Mouse (Mus musculus) lung, adult 18-20 months (tissue): ENCODE data around the gene Pign.

ENCODE experiments used
- DNase-seq, 2 experiments: peaks; one replicate each; pipeline ENCODE4 v3.0.0; 2022; ENCODE audit warnings: mixed read lengths in 2 of 2

Pign gene

GRCm38 (mm10) chr1:105663171-105663961 lies at the start of gene Pign, which contains the start of gene Relch:
Gene Pign (minus strand): TSS chr1:105663677.
Gene Relch (plus strand): TSS chr1:105663861.
- DNase-seq, result peak; percentile 99

DNA sequence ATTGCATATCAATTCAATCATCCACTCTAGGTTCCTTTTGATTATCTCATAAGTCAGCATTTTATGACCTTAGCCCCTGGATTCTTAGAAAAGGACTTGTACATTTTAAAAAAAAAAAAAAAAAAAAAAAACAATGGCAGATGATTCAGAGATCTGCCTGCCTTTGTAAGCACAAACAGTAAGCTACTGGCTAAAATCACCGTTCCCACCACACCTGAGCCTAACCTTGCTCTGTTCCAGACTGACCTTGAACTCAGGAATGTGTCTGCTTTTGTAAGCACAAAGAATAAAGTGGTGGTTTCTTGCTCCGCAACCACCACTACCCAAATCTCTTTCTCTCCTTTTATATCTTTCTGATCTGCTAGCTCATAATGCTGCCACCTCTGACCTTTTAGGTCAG lies 49.3 kb upstream of the Pign start:
- no peak for DNase-seq

- DNase-seq, result peak in 1 of 2 experiments; percentile 5
These were observed 47.8 kb upstream of the Pign start for GRCm38 (mm10) chr1:105711227-105711626.

- no peak for DNase-seq
These were observed 45.9 kb upstream of the Pign start for GRCm38 (mm10) chr1:105709415-105709814.

GRCm38 (mm10) chr1:105700984-105701530 lies 37.6 kb upstream of the Pign start:
- no peak for DNase-seq

DNA sequence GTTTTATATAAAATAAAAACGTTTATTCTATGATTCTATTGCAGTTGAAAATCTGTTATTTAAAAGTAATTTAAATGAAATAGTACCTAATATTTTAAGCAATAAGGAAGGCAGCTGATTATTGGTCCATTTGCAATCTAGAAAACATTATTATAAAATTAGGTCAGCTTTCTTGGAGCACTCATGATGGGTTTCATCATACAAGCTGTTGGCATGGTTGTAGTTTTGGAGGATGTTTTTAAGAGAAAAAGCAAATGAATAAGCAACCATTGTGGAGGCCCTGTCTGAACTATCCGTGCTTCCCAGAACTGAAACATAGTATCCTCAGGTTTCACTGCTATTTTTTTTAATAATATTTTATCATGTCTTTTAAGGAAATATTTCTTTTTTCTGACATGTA lies 32.1 kb upstream of the Pign start:
- no peak for DNase-seq

GRCm38 (mm10) chr1:105685501-105685900 lies 22.0 kb upstream of the Pign start:
- no peak for DNase-seq

- peak; percentile 17 to 30 for DNase-seq
These were observed 17.1 kb upstream of the Pign start for GRCm38 (mm10) chr1:105680587-105680986.

DNA sequence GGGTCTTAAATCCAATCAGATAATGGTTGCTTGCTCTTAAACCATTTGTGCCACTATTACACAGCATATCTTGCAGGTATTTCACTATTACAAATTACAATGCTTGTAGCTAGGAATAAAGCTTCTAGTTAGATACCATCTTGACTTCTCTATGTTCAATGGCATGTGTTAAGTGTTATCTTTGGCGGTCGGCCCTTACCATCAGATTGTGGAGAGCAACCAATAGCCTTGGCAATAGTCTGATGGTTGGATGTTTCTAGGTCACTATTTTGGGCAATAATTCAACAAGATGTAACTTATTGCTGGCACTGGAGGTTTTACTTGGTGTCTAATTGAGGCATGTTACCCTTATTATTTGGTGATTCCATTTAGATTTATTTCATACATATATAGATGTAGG lies 11.3 kb upstream of the Pign start:
- DNase-seq, result no peak

- DNase-seq, result peak in 1 of 2 experiments; percentile 5
These were observed 6.2 kb upstream of the Pign start for GRCm38 (mm10) chr1:105669700-105670099.

DNA sequence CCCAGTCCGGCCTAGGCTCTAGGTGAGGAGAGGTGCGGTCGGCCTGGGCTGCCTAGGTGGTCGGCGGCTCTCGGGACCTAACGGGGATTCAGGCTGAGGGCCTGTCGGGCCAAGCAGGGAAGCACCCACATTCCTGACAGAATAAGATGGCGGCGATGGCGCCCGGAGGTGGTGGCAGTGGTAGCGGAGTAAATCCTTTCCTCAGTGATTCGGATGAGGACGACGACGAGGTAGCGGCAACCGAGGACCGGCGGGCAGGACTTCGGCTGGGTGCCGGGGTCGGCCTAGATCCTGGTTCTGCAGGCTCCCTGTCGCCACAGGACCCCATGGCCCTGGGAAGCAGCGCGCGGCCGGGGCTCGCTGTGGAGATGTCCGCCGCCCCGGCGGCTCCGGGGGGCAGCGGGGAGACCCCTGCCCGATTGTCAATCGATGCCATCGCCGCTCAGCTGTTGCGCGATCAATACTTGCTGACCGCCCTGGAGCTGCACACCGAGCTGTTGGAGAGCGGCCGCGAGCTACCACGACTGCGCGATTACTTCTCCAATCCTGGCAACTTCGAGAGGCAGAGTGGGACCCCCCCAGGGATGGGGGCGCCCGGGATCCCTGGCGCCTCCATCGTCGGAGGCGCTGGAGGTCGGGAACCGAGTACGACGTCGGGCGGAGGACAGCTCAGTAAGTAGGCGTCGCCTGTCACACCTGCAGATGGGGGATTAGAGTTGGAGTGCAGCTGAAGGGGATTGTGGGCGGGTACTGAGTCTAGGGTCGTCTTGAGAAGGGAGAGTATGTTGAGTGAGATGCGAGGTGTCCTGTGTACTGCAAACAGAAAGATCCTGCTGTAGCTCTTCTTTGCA lies 710 bp upstream of the Pign start:
- DNase-seq, result peak in 1 of 2 experiments; percentile 2

DNA sequence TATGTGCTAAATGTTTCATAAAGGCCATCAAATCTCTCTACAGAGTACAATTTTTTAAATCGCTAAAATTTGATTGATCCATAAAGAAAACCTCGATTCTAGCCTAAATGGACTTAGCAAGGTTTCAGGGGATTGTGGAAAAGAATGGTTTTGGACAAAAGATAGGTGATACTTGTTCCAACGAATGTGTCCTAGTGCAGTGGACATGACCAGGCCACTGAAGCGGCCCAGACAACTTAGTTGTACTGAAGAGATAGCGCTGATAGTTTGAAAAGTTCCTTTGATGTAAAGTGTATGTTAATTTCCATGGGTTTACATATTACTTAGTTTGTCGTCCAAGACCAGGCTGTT lies 682 bp downstream of the Pign start:
- no peak for DNase-seq

- peak in 1 of 2 experiments; percentile 37 for DNase-seq
These were observed 3.5 kb downstream of the Pign start for GRCm38 (mm10) chr1:105660015-105660414.

DNA sequence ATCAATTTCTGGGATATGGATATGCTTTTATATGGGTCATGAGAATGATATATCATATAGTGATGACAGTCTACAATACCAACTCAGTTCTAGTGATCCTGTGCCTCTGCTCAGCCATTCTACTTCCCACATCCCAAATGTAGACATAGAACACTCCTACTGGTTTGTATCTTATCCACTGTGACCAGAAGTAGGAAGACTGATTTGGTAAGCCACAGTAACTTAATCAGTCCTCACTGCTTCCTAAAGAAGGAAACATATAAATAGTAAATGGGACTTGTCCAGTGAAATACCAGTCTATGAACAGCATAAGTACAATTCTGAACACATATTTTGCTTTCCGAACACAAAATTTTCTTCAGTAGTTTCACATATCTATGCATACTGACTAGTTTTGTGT lies 9.5 kb downstream of the Pign start:
- no peak for DNase-seq

- no peak for DNase-seq
These were observed 12.8 kb downstream of the Pign start for GRCm38 (mm10) chr1:105650650-105651049.

DNA sequence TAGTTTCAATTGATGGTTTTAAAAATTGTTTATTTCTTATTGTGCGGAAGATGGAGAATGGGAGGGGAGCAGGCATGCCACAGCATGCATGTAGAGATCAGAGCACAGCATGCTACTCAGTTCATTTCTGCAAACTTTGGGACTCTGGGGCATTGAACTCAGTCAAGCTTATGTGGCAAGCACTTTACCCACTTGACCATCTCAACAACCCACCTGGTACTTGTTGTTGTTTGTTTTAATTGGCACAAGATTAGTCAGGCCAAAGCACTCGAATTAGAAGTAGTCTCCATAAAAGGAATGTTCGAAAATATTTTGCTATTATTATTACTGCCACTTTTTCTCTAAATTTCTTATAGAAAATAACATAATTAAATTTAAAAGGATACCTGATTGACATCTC lies 19.4 kb downstream of the Pign start:
- DNase-seq, result peak; percentile 30 to 64

DNA sequence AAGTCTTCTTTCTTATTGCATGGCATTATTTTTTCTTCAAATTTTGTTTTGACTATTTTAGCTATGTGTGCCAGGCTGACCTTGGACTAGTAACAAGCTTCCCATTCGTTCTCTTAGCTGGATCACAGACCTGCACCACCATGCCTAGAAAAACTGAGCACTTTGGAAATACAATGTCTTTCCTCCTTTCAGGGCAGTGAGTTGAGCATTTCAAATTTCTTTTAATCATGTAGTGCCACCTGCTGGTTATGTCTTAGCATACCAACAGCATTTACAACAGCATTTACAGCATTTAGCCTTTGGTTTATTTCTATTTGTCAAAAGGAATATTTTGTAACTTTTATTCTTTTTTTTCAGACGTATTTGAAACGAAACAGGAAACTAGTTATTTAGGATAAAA lies 33.0 kb downstream of the Pign start:
- peak in 1 of 2 experiments; percentile 10 for DNase-seq

- DNase-seq, result no peak
These were observed 73.8 kb downstream of the Pign start for GRCm38 (mm10) chr1:105589673-105590072.

- peak in 1 of 2 experiments; percentile 1 for DNase-seq
These were observed 74.8 kb downstream of the Pign start for GRCm38 (mm10) chr1:105588697-105589096.

- no peak for DNase-seq
These were observed 80.7 kb downstream of the Pign start for GRCm38 (mm10) chr1:105582800-105583199.

DNA sequence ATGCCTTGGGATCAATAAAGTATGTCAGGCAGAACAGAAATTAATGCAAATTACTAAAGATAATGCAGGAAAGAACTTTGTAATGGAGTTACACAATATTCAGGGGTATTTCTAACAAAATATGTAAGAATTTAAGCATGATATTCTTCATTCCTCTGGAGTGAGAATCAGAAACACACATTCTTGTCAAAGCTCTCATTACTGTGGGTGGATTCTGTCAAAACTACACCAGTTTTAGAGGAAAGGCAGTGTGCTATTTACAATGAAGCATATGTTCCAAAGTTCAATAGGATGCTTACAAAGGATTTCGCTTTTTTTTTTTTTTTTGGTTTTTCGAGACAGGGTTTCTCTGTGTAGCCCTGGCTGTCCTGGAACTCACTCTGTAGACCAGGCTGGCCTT lies 82.6 kb downstream of the Pign start:
- DNase-seq, result no peak

- DNase-seq, result no peak
These were observed 97.4 kb downstream of the Pign start for GRCm38 (mm10) chr1:105566051-105566450.

DNA sequence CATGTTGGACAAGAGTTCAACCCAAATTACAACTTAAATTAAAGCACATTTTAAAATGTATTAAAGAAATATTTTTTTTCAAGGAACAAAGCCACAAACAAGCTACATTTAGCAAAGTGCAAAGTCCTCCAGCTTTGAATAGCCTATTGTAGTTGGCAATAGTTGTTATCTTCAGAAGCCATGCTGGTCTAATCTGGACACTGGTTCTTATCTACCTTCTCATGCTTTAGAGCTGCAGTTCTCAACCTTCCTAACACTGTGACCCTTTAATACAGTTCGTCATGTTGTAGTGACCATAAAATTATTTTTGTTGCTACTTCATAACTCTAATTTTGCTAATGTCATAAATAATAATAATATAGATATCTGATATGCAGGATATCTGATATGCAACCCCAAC lies 99.2 kb downstream of the Pign start:
- no peak for DNase-seq

DNA sequence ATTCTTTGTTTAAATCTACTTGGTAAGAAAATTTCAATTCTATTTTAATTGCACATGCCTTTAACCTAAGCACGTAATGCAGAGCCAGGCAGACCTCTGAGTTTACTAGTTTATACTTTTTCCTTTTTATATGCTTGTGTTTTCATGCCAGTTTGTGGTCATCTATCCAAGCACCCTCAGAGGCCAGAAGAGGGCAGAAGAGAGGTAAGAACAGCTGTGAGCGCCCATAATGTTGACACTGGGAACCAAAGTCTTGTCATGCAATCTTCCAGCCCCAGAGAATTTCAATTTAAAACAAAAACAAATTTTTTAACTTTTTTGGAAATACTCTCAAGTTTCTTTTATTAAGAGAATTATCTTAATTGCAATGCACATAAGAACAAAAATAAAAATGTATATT lies 99.7 kb downstream of the Pign start:
- no peak for DNase-seq
